Mouse (Mus musculus) myocyte (in vitro differentiated cells): ENCODE results near the gene Hspb1. TPM values are rescaled to one million over a fixed set of nuclear protein-coding genes. Genes with fewer than 3 reads are reported as not detected.

Source experiments
- H3K27me3 ChIP-seq: one replicate; pipeline ENCODE4 v1.6.1; 2011; ENCODE audit not compliant: control insufficient read depth, insufficient read depth, insufficient read length
- H3K36me3 ChIP-seq: one replicate; pipeline ENCODE4 v1.6.1; 2011; ENCODE audit not compliant: control insufficient read depth, insufficient read depth
- H3K4me2 ChIP-seq: one replicate; pipeline ENCODE4 v1.6.1; 2011; ENCODE audit warnings: low read depth, control low read depth
- H3K4me3 ChIP-seq: one replicate; pipeline ENCODE4 v1.5.1; 2011; ENCODE audit warnings: mild to moderate bottlenecking, control low read depth, moderate library complexity
- H3K79me2 ChIP-seq: one replicate; pipeline ENCODE4 v1.6.1; 2011; ENCODE audit not compliant: control insufficient read depth, insufficient read depth
- H3ac ChIP-seq: one replicate; pipeline ENCODE4 v1.6.1; 2011; ENCODE audit not compliant: control insufficient read depth, insufficient read length
- CEBPB ChIP-seq: IDR thresholded peaks from 2 replicates; pipeline ENCODE4 v1.6.1; 2011; ENCODE audit warnings: mild to moderate bottlenecking, moderate library complexity; ENCODE audit not compliant: poor library complexity, insufficient read depth, severe bottlenecking
- E2F4 ChIP-seq: IDR thresholded peaks from one replicate; pipeline ENCODE4 v1.6.1; 2011; ENCODE audit warnings: mild to moderate bottlenecking, control low read depth, moderate library complexity; ENCODE audit not compliant: insufficient read depth
- MAX ChIP-seq: IDR thresholded peaks from one replicate; pipeline ENCODE4 v1.6.1; 2011; ENCODE audit warnings: low read depth, mild to moderate bottlenecking, control low read depth
- MYOD1 ChIP-seq, 3 experiments: IDR thresholded peaks; one replicate each; pipeline ENCODE4 v1.6.1; 2011; ENCODE audit warnings: control low read depth in 2 of 3, low read depth in 2 of 3, mild to moderate bottlenecking in 2 of 3, moderate library complexity in 1 of 3; ENCODE audit not compliant: insufficient read length in 2 of 3, control insufficient read depth in 1 of 3
- MYOG ChIP-seq, 3 experiments: IDR thresholded peaks; one replicate each; pipeline ENCODE4 v1.6.1; 2011; ENCODE audit warnings: control low read depth in 2 of 3, low read depth in 2 of 3, mild to moderate bottlenecking in 2 of 3; ENCODE audit not compliant: insufficient read length in 2 of 3, control insufficient read depth in 1 of 3, insufficient read depth in 1 of 3
- POLR2A ChIP-seq: IDR thresholded peaks from one replicate; pipeline ENCODE4 v1.6.1; 2011; ENCODE audit warnings: low read depth, mild to moderate bottlenecking, control low read depth, moderate library complexity; ENCODE audit not compliant: insufficient read length
- POLR2AphosphoS2 ChIP-seq: IDR thresholded peaks from one replicate; pipeline ENCODE4 v1.6.1; 2011; ENCODE audit warnings: low read depth, control low read depth; ENCODE audit not compliant: insufficient read length
- REST ChIP-seq: IDR thresholded peaks from one replicate; pipeline ENCODE4 v1.6.1; 2011; ENCODE audit warnings: mild to moderate bottlenecking, control low read depth, moderate library complexity; ENCODE audit not compliant: insufficient read depth, insufficient read length
- SRF ChIP-seq: IDR thresholded peaks from one replicate; pipeline ENCODE4 v1.6.1; 2011; ENCODE audit warnings: low read depth; ENCODE audit not compliant: control insufficient read depth, insufficient read length
- TCF12 ChIP-seq: IDR thresholded peaks from one replicate; pipeline ENCODE4 v1.6.1; 2011; ENCODE audit warnings: mild to moderate bottlenecking, control low read depth; ENCODE audit not compliant: poor library complexity, insufficient read depth, severe bottlenecking
- TCF3 ChIP-seq: IDR thresholded peaks from one replicate; pipeline ENCODE4 v1.6.1; 2011; ENCODE audit warnings: low read depth, control low read depth; ENCODE audit not compliant: insufficient read length
- USF1 ChIP-seq: IDR thresholded peaks from one replicate; pipeline ENCODE4 v1.6.1; 2011; ENCODE audit warnings: low read depth, mild to moderate bottlenecking, control low read depth, moderate library complexity
- polyA plus RNA-seq: library from polyadenylated mRNA; unstranded; fragments of >200 nt; fragmentation: generic; extraction: Trizol; gene quantifications from one replicate; pipeline ENCODE4 v1.2.1, GENCODE M21; 2012; ENCODE audit warnings: missing spikeins

Hspb1 gene
- polyA plus RNA-seq, 1 experiment: 622 TPM

- no peaks in the 10 kb centered on the region for H3K36me3 ChIP-seq
- TF ChIP-seq TCF3 (no peak), MYOD1 (IDR thresholded peaks at IDR 0.05; ENCODE audit: control insufficient read depth in 1 of 3, insufficient read length in 2 of 3, low read depth in 2 of 3) (no peak), POLR2AphosphoS2 (no peak), CEBPB (no peak), USF1 (no peak), SRF (no peak), TCF12 (no peak), MYOG (IDR thresholded peaks at IDR 0.05; ENCODE audit: control insufficient read depth in 1 of 3, insufficient read depth in 1 of 3, insufficient read length in 2 of 3, low read depth in 2 of 3) (no peak)
- H3ac ChIP-seq: no peak overlapping the region
- peak overlapping the region; percentile 5 for H3K4me2 ChIP-seq
- no peak overlapping the region for H3K4me3 ChIP-seq
- H3K79me2 ChIP-seq: peaks cover 9% of the 10 kb centered on the region
- H3K27me3 ChIP-seq: no peaks in the 10 kb centered on the region
These were observed 3.1 kb upstream of the Hspb1 start for GRCm38 (mm10) chr5:135884641-135885040.

DNA sequence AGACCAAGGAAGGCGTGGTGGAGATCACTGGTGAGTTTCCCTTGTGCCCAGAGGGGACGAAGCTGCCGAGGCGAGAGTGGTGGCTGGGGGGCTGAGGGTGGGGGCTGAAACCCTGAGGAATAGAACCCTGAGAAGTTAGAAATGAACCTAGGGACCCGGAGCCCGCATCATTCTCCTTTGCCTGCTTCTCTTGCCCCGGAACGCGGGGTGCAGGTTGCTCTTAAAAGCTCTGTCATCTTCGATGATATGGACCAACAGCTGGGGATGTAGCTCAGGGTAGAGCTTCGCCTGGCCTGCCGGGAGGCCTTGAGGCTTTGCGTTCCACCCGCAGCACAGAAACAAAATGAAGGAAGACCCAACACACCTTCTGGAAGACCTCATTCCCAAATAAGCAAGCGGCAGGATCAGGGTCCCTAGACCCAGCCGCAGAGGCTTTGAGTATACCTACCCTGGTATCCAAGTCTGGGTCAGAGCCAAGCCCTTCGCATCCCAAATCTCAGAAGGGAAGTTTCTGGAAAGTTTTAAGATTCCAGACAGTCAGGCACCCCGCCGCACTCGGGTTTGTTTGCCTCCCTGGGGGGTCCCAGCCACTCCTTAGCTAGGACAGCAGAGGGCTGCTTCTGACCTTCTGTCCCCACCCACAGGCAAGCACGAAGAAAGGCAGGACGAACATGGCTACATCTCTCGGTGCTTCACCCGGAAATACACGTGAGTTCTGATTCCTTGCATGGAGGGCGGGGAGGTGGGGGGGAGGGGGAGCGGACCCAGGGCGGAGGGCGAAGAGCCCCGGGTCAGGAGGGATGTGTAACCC, 891 bp downstream of the Hspb1 start:
- no peak for TF ChIP-seq TCF3
- TF ChIP-seq E2F4: no peak
- no peak for TF ChIP-seq TCF12
- TF ChIP-seq POLR2A: peak; percentile 26
- TF ChIP-seq REST: no peak
- peak; percentile 93 to 95 (median 94) for TF ChIP-seq MYOD1 (IDR thresholded peaks at IDR 0.05; ENCODE audit: control insufficient read depth in 1 of 3, insufficient read length in 2 of 3, low read depth in 2 of 3)
- TF ChIP-seq MYOG (IDR thresholded peaks at IDR 0.05; ENCODE audit: control insufficient read depth in 1 of 3, insufficient read depth in 1 of 3, insufficient read length in 2 of 3, low read depth in 2 of 3): peak in 1 of 3 experiments; percentile 32
- no peak for TF ChIP-seq CEBPB
- Histone ChIP-seq H3K36me3 (no peaks in the 10 kb centered on the region), H3ac (no peak overlapping the region), H3K79me2 (peaks cover 9% of the 10 kb centered on the region), H3K4me2 (peak overlapping the region; percentile 82), H3K27me3 (no peaks in the 10 kb centered on the region), H3K4me3 (peak overlapping the region; percentile 80)

DNA sequence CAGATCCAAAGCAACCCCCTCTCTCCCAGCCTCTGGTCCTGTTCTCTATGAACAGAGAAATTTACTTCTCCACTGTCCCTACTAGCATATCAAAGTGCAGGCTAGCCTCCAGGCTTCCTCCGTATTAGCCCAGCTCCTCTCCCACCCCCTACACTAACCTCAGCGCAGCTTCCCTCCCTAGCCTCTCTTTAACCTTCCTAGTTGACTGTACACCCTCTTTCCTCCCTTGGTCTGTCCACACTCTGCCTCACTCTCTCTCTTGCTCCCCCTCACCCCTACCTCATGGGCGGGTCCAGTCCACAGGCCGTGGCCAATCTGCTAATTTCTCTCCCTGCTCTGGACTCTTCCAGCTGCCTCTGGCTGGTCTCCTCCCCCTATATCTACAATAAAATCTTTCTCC, 2.6 kb downstream of the Hspb1 start:
- Histone ChIP-seq H3K4me2 (no peak overlapping the region), H3K79me2 (peaks cover 9% of the 10 kb centered on the region), H3ac (no peak overlapping the region), H3K27me3 (no peaks in the 10 kb centered on the region), H3K4me3 (no peak overlapping the region), H3K36me3 (no peaks in the 10 kb centered on the region)
- TF ChIP-seq REST (no peak), USF1 (no peak), POLR2A (no peak), TCF12 (no peak), E2F4 (no peak), MYOG (IDR thresholded peaks at IDR 0.05; ENCODE audit: control insufficient read depth in 1 of 3, insufficient read depth in 1 of 3, insufficient read length in 2 of 3, low read depth in 2 of 3) (no peak), MYOD1 (IDR thresholded peaks at IDR 0.05; ENCODE audit: control insufficient read depth in 1 of 3, insufficient read length in 2 of 3, low read depth in 2 of 3) (no peak), TCF3 (no peak), MAX (no peak), POLR2AphosphoS2 (no peak), CEBPB (no peak), SRF (no peak)

- Histone ChIP-seq H3K4me2 (no peak overlapping the region), H3ac (no peak overlapping the region), H3K27me3 (no peaks in the 10 kb centered on the region), H3K4me3 (no peak overlapping the region), H3K36me3 (no peaks in the 10 kb centered on the region), H3K79me2 (peaks cover 9% of the 10 kb centered on the region)
- no peak for TF ChIP-seq MYOD1 (IDR thresholded peaks at IDR 0.05; ENCODE audit: control insufficient read depth in 1 of 3, insufficient read length in 2 of 3, low read depth in 2 of 3)
These were observed 3.2 kb downstream of the Hspb1 start for GRCm38 (mm10) chr5:135890920-135891319.

- H3K27me3 ChIP-seq: no peaks in the 10 kb centered on the region
- peaks cover 9% of the 10 kb centered on the region for H3K79me2 ChIP-seq
- H3K4me2 ChIP-seq: no peak overlapping the region
- H3K36me3 ChIP-seq: no peaks in the 10 kb centered on the region
- no peak for TF ChIP-seq REST
- TF ChIP-seq TCF12: no peak
- no peak for TF ChIP-seq USF1
- no peak for TF ChIP-seq E2F4
- TF ChIP-seq SRF: no peak
- no peak for TF ChIP-seq MAX
- TF ChIP-seq POLR2A: no peak
- no peak for TF ChIP-seq POLR2AphosphoS2
- no peak for TF ChIP-seq TCF3
- no peak for TF ChIP-seq MYOG (IDR thresholded peaks at IDR 0.05; ENCODE audit: control insufficient read depth in 1 of 3, insufficient read depth in 1 of 3, insufficient read length in 2 of 3, low read depth in 2 of 3)
- TF ChIP-seq CEBPB: no peak
- TF ChIP-seq MYOD1 (IDR thresholded peaks at IDR 0.05; ENCODE audit: control insufficient read depth in 1 of 3, insufficient read length in 2 of 3, low read depth in 2 of 3): no peak
- no peak overlapping the region for H3ac ChIP-seq
- no peak overlapping the region for H3K4me3 ChIP-seq
These were observed 5.1 kb downstream of the Hspb1 start for GRCm38 (mm10) chr5:135892589-135893351.
